9 mouse cellular contexts compared by ENCODE assay signal in the genomic region with DNA sequence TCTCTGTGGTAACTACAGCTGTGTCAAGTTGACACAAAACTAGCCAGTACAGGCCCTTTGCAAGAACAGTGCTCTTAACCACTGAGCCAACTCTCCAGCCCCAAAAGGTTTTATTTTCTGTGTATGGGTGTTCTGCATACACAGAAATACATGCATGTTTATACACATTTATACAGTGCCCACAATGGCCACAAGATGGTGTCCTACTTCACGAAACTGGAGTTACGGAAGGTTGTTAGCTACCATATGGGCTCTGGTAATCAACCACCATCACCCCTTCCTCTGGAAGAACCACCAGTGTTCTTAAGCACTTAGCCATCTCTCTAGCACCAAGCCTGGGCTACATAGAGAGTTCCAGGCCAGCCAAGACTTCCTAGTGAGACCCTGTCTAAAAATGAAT. TPM values are rescaled to one million over a fixed set of nuclear protein-coding genes. Genes with fewer than 3 reads are reported as not detected.
DNase-seq lines count a peak whose midpoint lies in the region.
"Had no signal": no experiment of that assay in that cellular context is flagged by ENCODE, and none has a peak within 500 bp of the region (broad histone marks: within the 10 kb centered on the region; RNA-seq: fewer than 3 reads in every experiment).

No protein-coding gene starts in this region.

- intact Hi-C loops in heart, postnatal 10 days (cut with DNase I): no loop called here
- intact Hi-C loops in left cerebral cortex, postnatal 25 days (cut with DNase I): no loop called here

- WGBS in heart, embryonic 10.5 days: 80% methylated on average over 2 of the region's 2 CpGs

- H3K9me3 ChIP-seq in heart, embryonic 10.5 days: no peaks in the 10 kb centered on the region
- H3K9me3 ChIP-seq: neural tube, embryonic 13.5 days had no signal

- H3K4me1 ChIP-seq in heart, embryonic 10.5 days: peaks cover 12% of the 10 kb centered on the region
- H3K4me1 ChIP-seq: neural tube, embryonic 13.5 days had no signal

- no peak overlapping the region for H3K27ac ChIP-seq in heart, embryonic 10.5 days
- H3K27ac ChIP-seq: neural tube, embryonic 13.5 days had no signal

- no peak overlapping the region for H3K4me3 ChIP-seq in heart, embryonic 10.5 days
- H3K4me3 ChIP-seq: neural tube, embryonic 13.5 days had no signal

- no peaks in the 10 kb centered on the region for H3K36me3 ChIP-seq in heart, embryonic 10.5 days
- H3K36me3 ChIP-seq: neural tube, embryonic 13.5 days had no signal

- DNase-seq in heart, embryonic 10.5 days (ENCODE audit: low spot score): peak; percentile 71
- no peak for DNase-seq in heart, postnatal 10 days
- peak; percentile 86 for DNase-seq in 3T3-L1 (ENCODE audit: low read depth, low spot score)
- peak; percentile 61 for DNase-seq in MEL-GATA-1-ER (ENCODE audit: extremely low read depth, low read depth)
- peak; percentile 28 for DNase-seq in hindlimb bud, embryonic 11.5 days (ENCODE audit: extremely low spot score, low read depth, low spot score)
- no peak for DNase-seq in layer of hippocampus, postnatal 36 days
- no peak for DNase-seq in left cerebral cortex, postnatal 25 days (ENCODE audit: low spot score in 2 of 2)
- no peak for DNase-seq in layer of hippocampus, postnatal 10 days (ENCODE audit: low spot score in 2 of 2)

- H3K27me3 ChIP-seq in heart, embryonic 10.5 days (ENCODE audit: insufficient read depth, poor library complexity, severe bottlenecking): no peaks in the 10 kb centered on the region
- H3K27me3 ChIP-seq: neural tube, embryonic 13.5 days had no signal

RNA-seq across cellular contexts. Expression of a gene that starts 8.5 kb away (rescaled TPM):
- 27.1 and 30.3 TPM in 2 replicates for polyA plus RNA-seq in heart, embryonic 10.5 days (2016; fragmentation: Nextera tagmentation; extraction: Ambion mirVana)
- 10 to 100 TPM; 15.6 to 15.9 TPM for total RNA-seq in heart, postnatal 10 days (2021)
- total RNA-seq in layer of hippocampus, postnatal 36 days (2021): 10 to 100 TPM; 30.3 to 42.7 TPM
- total RNA-seq in left cerebral cortex, postnatal 25 days (2021): 10 to 100 TPM; 30.4 to 33.2 TPM
- total RNA-seq in layer of hippocampus, postnatal 10 days (2021): 10 to 100 TPM; 30.0 to 33.3 TPM

RNA-seq across cellular contexts. Expression of a gene that starts 8.6 kb away (rescaled TPM):
- 86.3 and 91.2 TPM in 2 replicates for polyA plus RNA-seq in heart, embryonic 10.5 days (2016; fragmentation: Nextera tagmentation; extraction: Ambion mirVana)
- 10 to 100 TPM; 38.5 to 39.9 TPM for total RNA-seq in heart, postnatal 10 days (2021)
- 10 to 100 TPM; 62.3 to 66.4 TPM for total RNA-seq in layer of hippocampus, postnatal 36 days (2021)
- 10 to 100 TPM; 70.2 to 72.3 TPM for total RNA-seq in left cerebral cortex, postnatal 25 days (2021)
- 10 to 100 TPM; 64.7 to 67.9 TPM for total RNA-seq in layer of hippocampus, postnatal 10 days (2021)

RNA-seq across cellular contexts. Expression of a gene that starts 12.1 kb away (rescaled TPM):
- polyA plus RNA-seq in heart, embryonic 10.5 days (2016; fragmentation: Nextera tagmentation; extraction: Ambion mirVana): 0.48 and 0.69 TPM in 2 replicates
- total RNA-seq in heart, postnatal 10 days (2021): under 1 TPM in 1 of 2 experiments, not detected in 1; 0.26 TPM
- 1 to 10 TPM; 1.9 to 2.6 TPM for total RNA-seq in layer of hippocampus, postnatal 36 days (2021)
- total RNA-seq in left cerebral cortex, postnatal 25 days (2021): 1 to 10 TPM; 1.4 to 1.6 TPM
- 1 to 10 TPM in 1 of 2 experiments, under 1 TPM in 1; 0.87 to 1.8 TPM for total RNA-seq in layer of hippocampus, postnatal 10 days (2021)
- polyA plus RNA-seq: neural tube, embryonic 13.5 days had no signal

RNA-seq across cellular contexts. Expression of a gene that starts 17.3 kb away (rescaled TPM):
- polyA plus RNA-seq in heart, embryonic 10.5 days (2016; fragmentation: Nextera tagmentation; extraction: Ambion mirVana): 22.3 and 22.7 TPM in 2 replicates
- total RNA-seq in heart, postnatal 10 days (2021): 10 to 100 TPM; 11.6 to 12.9 TPM
- total RNA-seq in layer of hippocampus, postnatal 36 days (2021): 10 to 100 TPM; 40.7 to 45.0 TPM
- total RNA-seq in left cerebral cortex, postnatal 25 days (2021): 10 to 100 TPM; 30.0 to 32.2 TPM
- total RNA-seq in layer of hippocampus, postnatal 10 days (2021): 10 to 100 TPM; 29.1 to 30.8 TPM

RNA-seq across cellular contexts. Expression of a gene that starts 18.7 kb away (rescaled TPM):
- polyA plus RNA-seq in heart, embryonic 10.5 days (2016; fragmentation: Nextera tagmentation; extraction: Ambion mirVana): 1.6 and 2.3 TPM in 2 replicates
- 1 to 10 TPM; 1.0 to 1.6 TPM for total RNA-seq in heart, postnatal 10 days (2021)
- 10 to 100 TPM; 11.0 to 14.2 TPM for total RNA-seq in layer of hippocampus, postnatal 36 days (2021)
- 1 to 10 TPM; 6.4 to 8.1 TPM for total RNA-seq in left cerebral cortex, postnatal 25 days (2021)
- total RNA-seq in layer of hippocampus, postnatal 10 days (2021): 1 to 10 TPM; 6.9 to 7.5 TPM

Comparison
In these comparisons a context has a peak if more than half of its experiments do, and no peak if none do; other contexts are left out.
1. DNase-seq: peak in heart, embryonic 10.5 days (single experiment), 3T3-L1 (single experiment), MEL-GATA-1-ER (single experiment) and hindlimb bud, embryonic 11.5 days (single experiment); none in heart, postnatal 10 days (0 of 2), layer of hippocampus, postnatal 36 days (0 of 2), left cerebral cortex, postnatal 25 days (0 of 2) and layer of hippocampus, postnatal 10 days (0 of 2).